Mouse (Mus musculus): ENCODE measurements around the gene Gm48552.

- TF ChIP-seq POLR2A (IDR thresholded peaks at IDR 0.05; ENCODE audit: insufficient read depth, low read depth, low read length): 0 out of 2 replicates have a peak, but pooled peaks have one; percentile 22
- TF ChIP-seq CTCF (IDR thresholded peaks at IDR 0.05): no peak
- no peak for TF ChIP-seq EP300 (IDR thresholded peaks at IDR 0.05; ENCODE audit: insufficient read depth, low read depth, low read length)
Observed at GRCm38 (mm10) chr10:81412586-81413309, 23.9 kb downstream of the Gm48552 start.

Data from heart, adult 2 months (tissue).